Mouse (Mus musculus) heart, embryonic 12.5 days (tissue): ENCODE data around the gene Mast4. TPM values are rescaled to one million over a fixed set of nuclear protein-coding genes. Genes with fewer than 3 reads are reported as not detected.

ENCODE experiments used
- ATAC-seq: fragments of 200-750 bp; cut with Nextera tagmentation; 2 replicates; pipeline ENCODE4 v1.8.0; 2017; ENCODE audit warnings: moderate TSS enrichment, moderate library complexity; ENCODE audit not compliant: insufficient number of reproducible peaks, low FRiP score
- H3K27ac ChIP-seq: fragments of 300-500 bp; sonication (generic); 2 replicates; pipeline ENCODE4 v1.5.1; 2016; ENCODE audit warnings: mild to moderate bottlenecking, moderate library complexity; ENCODE audit not compliant: poor library complexity, severe bottlenecking
- H3K27me3 ChIP-seq: fragments of 300-500 bp; sonication (generic); replicated peaks from 2 replicates; pipeline ENCODE4 v1.6.1; 2016; ENCODE audit warnings: mild to moderate bottlenecking, moderate library complexity
- H3K36me3 ChIP-seq: fragments of 300-500 bp; sonication (generic); 2 replicates; pipeline ENCODE4 v1.6.1; 2016; ENCODE audit warnings: mild to moderate bottlenecking, moderate library complexity
- H3K4me1 ChIP-seq: fragments of 300-500 bp; sonication (generic); replicated peaks from 2 replicates; pipeline ENCODE4 v1.6.1; 2016; ENCODE audit warnings: mild to moderate bottlenecking
- H3K4me2 ChIP-seq: fragments of 300-500 bp; sonication (generic); 2 replicates; pipeline ENCODE4 v1.6.1; 2016; ENCODE audit warnings: mild to moderate bottlenecking, moderate library complexity
- H3K4me3 ChIP-seq: fragments of 300-500 bp; sonication (generic); 2 replicates; pipeline ENCODE4 v1.5.1; 2016; ENCODE audit warnings: mild to moderate bottlenecking
- H3K9ac ChIP-seq: fragments of 300-500 bp; sonication (generic); 2 replicates; pipeline ENCODE4 v1.6.1; 2016; ENCODE audit warnings: mild to moderate bottlenecking, moderate library complexity
- H3K9me3 ChIP-seq: fragments of 300-500 bp; sonication (generic); replicated peaks from 2 replicates; pipeline ENCODE4 v1.6.1; 2016; ENCODE audit warnings: mild to moderate bottlenecking, moderate library complexity
- WGBS: fragments of 180-500 bp; shearing (Covaris S2); methylation state at CpG from one replicate; pipeline ENCODE4 v1.1.7; 2016; 5-methylcytosine and 5-hydroxymethylcytosine counted together
- polyA plus RNA-seq: library from polyadenylated mRNA; unstranded; fragments of >200 nt; fragmentation: Nextera tagmentation; extraction: Ambion mirVana; gene quantifications from 2 replicates; pipeline ENCODE4 v1.2.1, GENCODE M21; 2016

Mast4 gene
- polyA plus RNA-seq, 1 experiment from 2014 or later: 52.1 TPM

GRCm38 (mm10) chr13:103140051-103140450, 194.2 kb downstream of the Mast4 start:
- H3K27ac ChIP-seq: no peak overlapping the region
- WGBS: 92% methylated on average over 13 of the region's 13 CpGs
- H3K9me3 ChIP-seq: peaks cover 8% of the 10 kb centered on the region
- H3K9ac ChIP-seq: no peak overlapping the region
- no peaks in the 10 kb centered on the region for H3K27me3 ChIP-seq
- no peaks in the 10 kb centered on the region for H3K36me3 ChIP-seq
- H3K4me2 ChIP-seq: no peak overlapping the region
- peaks cover 25% of the 10 kb centered on the region for H3K4me1 ChIP-seq
- no peak overlapping the region for H3K4me3 ChIP-seq
- ATAC-seq: no peak

- Histone ChIP-seq H3K9me3 (peaks cover 8% of the 10 kb centered on the region), H3K27ac (peak overlapping the region; percentile 25), H3K9ac (no peak overlapping the region), H3K36me3 (no peaks in the 10 kb centered on the region), H3K4me2 (no peak overlapping the region), H3K27me3 (no peaks in the 10 kb centered on the region), H3K4me1 (peaks cover 17% of the 10 kb centered on the region), H3K4me3 (no peak overlapping the region)
- no peak for ATAC-seq
These were observed 196.0 kb downstream of the Mast4 start for GRCm38 (mm10) chr13:103138298-103138697.

- H3K9me3 ChIP-seq: peaks cover 8% of the 10 kb centered on the region
- H3K4me3 ChIP-seq: no peak overlapping the region
- H3K36me3 ChIP-seq: no peaks in the 10 kb centered on the region
- H3K27ac ChIP-seq: no peak overlapping the region
- WGBS: 82% methylated on average over 17 of the region's 17 CpGs
- H3K9ac ChIP-seq: no peak overlapping the region
- H3K4me2 ChIP-seq: no peak overlapping the region
- H3K4me1 ChIP-seq: peaks cover 17% of the 10 kb centered on the region
- ATAC-seq: no peak
- no peaks in the 10 kb centered on the region for H3K27me3 ChIP-seq
These were observed 198.9 kb downstream of the Mast4 start for GRCm38 (mm10) chr13:103135224-103135883.

GRCm38 (mm10) chr13:103131781-103132180, 202.5 kb downstream of the Mast4 start:
- H3K9me3 ChIP-seq: peaks cover 3% of the 10 kb centered on the region; the same call in 1 of the 2 replicates
- 87% methylated on average over 2 of the region's 2 CpGs for WGBS
- H3K27ac ChIP-seq: no peak overlapping the region
- H3K27me3 ChIP-seq: no peaks in the 10 kb centered on the region
- H3K4me3 ChIP-seq: no peak overlapping the region
- no peaks in the 10 kb centered on the region for H3K36me3 ChIP-seq
- peaks cover 17% of the 10 kb centered on the region for H3K4me1 ChIP-seq
- no peak for ATAC-seq
- H3K9ac ChIP-seq: no peak overlapping the region
- H3K4me2 ChIP-seq: no peak overlapping the region

GRCm38 (mm10) chr13:103129130-103129797, 205.0 kb downstream of the Mast4 start:
- no peaks in the 10 kb centered on the region for H3K9me3 ChIP-seq
- 50% methylated on average over 6 of the region's 6 CpGs for WGBS
- ATAC-seq: no peak
- H3K9ac ChIP-seq: no peak overlapping the region
- H3K27me3 ChIP-seq: no peaks in the 10 kb centered on the region
- peaks cover 17% of the 10 kb centered on the region for H3K4me1 ChIP-seq
- no peaks in the 10 kb centered on the region for H3K36me3 ChIP-seq
- H3K27ac ChIP-seq: peak overlapping the region; percentile 71
- H3K4me2 ChIP-seq: no peak overlapping the region
- H3K4me3 ChIP-seq: no peak overlapping the region

GRCm38 (mm10) chr13:103128729-103129128, 205.6 kb downstream of the Mast4 start:
- WGBS: 54% methylated on average over 7 of the region's 7 CpGs
- H3K4me3 ChIP-seq: no peak overlapping the region
- H3K27me3 ChIP-seq: no peaks in the 10 kb centered on the region
- peak; percentile 57 for ATAC-seq
- peak overlapping the region; percentile 71 for H3K27ac ChIP-seq
- no peaks in the 10 kb centered on the region for H3K36me3 ChIP-seq
- H3K9ac ChIP-seq: no peak overlapping the region
- no peak overlapping the region for H3K4me2 ChIP-seq
- peaks cover 13% of the 10 kb centered on the region for H3K4me1 ChIP-seq
- H3K9me3 ChIP-seq: no peaks in the 10 kb centered on the region

- no peak overlapping the region for H3K9ac ChIP-seq
- 85% methylated on average over 5 of the region's 5 CpGs for WGBS
- H3K4me1 ChIP-seq: peaks cover 14% of the 10 kb centered on the region
- no peak for ATAC-seq
- H3K27ac ChIP-seq: no peak overlapping the region
- H3K4me3 ChIP-seq: no peak overlapping the region
- no peaks in the 10 kb centered on the region for H3K9me3 ChIP-seq
- H3K36me3 ChIP-seq: no peaks in the 10 kb centered on the region
- no peak overlapping the region for H3K4me2 ChIP-seq
- no peaks in the 10 kb centered on the region for H3K27me3 ChIP-seq
These were observed 206.7 kb downstream of the Mast4 start for GRCm38 (mm10) chr13:103127594-103127993.

GRCm38 (mm10) chr13:103123716-103124115, 210.6 kb downstream of the Mast4 start:
- no peak for ATAC-seq
- H3K4me1 ChIP-seq: peaks cover 23% of the 10 kb centered on the region
- H3K9ac ChIP-seq: no peak overlapping the region
- no peak overlapping the region for H3K27ac ChIP-seq
- no peaks in the 10 kb centered on the region for H3K36me3 ChIP-seq
- 84% methylated on average over 9 of the region's 9 CpGs for WGBS
- no peak overlapping the region for H3K4me2 ChIP-seq
- no peaks in the 10 kb centered on the region for H3K27me3 ChIP-seq
- H3K4me3 ChIP-seq: no peak overlapping the region
- H3K9me3 ChIP-seq: no peaks in the 10 kb centered on the region

- ATAC-seq: no peak
- Histone ChIP-seq H3K27ac (no peak overlapping the region), H3K4me2 (peak overlapping the region; percentile 49), H3K4me1 (peaks cover 21% of the 10 kb centered on the region), H3K27me3 (no peaks in the 10 kb centered on the region), H3K4me3 (no peak overlapping the region), H3K9ac (peak overlapping the region; percentile 25; the same call in 1 of the 2 replicates), H3K36me3 (no peaks in the 10 kb centered on the region), H3K9me3 (no peaks in the 10 kb centered on the region)
- 34% methylated on average over 22 of the region's 22 CpGs for WGBS
These were observed 212.2 kb downstream of the Mast4 start for GRCm38 (mm10) chr13:103121796-103122792.

GRCm38 (mm10) chr13:103120669-103121131, 213.6 kb downstream of the Mast4 start:
- H3K27ac ChIP-seq: no peak overlapping the region

GRCm38 (mm10) chr13:103119728-103120127, 214.6 kb downstream of the Mast4 start:
- WGBS: 90% methylated on average over 9 of the region's 9 CpGs
- H3K9ac ChIP-seq: no peak overlapping the region
- no peaks in the 10 kb centered on the region for H3K9me3 ChIP-seq
- no peak overlapping the region for H3K27ac ChIP-seq
- no peak overlapping the region for H3K4me2 ChIP-seq
- no peak for ATAC-seq
- H3K36me3 ChIP-seq: no peaks in the 10 kb centered on the region
- H3K4me1 ChIP-seq: peaks cover 21% of the 10 kb centered on the region
- H3K4me3 ChIP-seq: no peak overlapping the region
- no peaks in the 10 kb centered on the region for H3K27me3 ChIP-seq

More at GRCm38 (mm10) chr13:103120669-103121131, 213.6 kb downstream of the Mast4 start:
- peak overlapping the region; percentile 12; the same call in 1 of the 2 replicates for H3K4me3 ChIP-seq
- H3K27me3 ChIP-seq: no peaks in the 10 kb centered on the region
- peak overlapping the region; percentile 51 for H3K4me2 ChIP-seq
- 15% methylated on average over 7 of the region's 7 CpGs for WGBS
- H3K4me1 ChIP-seq: peaks cover 21% of the 10 kb centered on the region
- ATAC-seq: peak; percentile 67; the same call in 1 of the 2 replicates
- no peaks in the 10 kb centered on the region for H3K36me3 ChIP-seq
- no peaks in the 10 kb centered on the region for H3K9me3 ChIP-seq
- 0 out of 2 replicates have a peak overlapping the region, but pooled peaks have one; percentile 7 for H3K9ac ChIP-seq
